ENCODE assay signal across 8 mouse cellular contexts in genomic region chr5:139128476-139129065, GRCm38 (mm10). TPM values are rescaled to one million over a fixed set of nuclear protein-coding genes. Genes with fewer than 3 reads are reported as not detected.
DNase-seq lines count a peak whose midpoint lies in the region; ATAC-seq and TF ChIP-seq lines count a peak whose summit lies in the region.

No protein-coding gene starts in this region.

- peak overlapping the region; percentile 93 for H3K4me2 ChIP-seq in heart, embryonic 11.5 days
- peak overlapping the region; percentile 82 for H3K4me2 ChIP-seq in forebrain, embryonic 15.5 days (replicated peaks)
- peak overlapping the region; percentile 60 for H3K4me2 ChIP-seq in liver, embryonic 13.5 days

- H3K4me1 ChIP-seq in heart, embryonic 11.5 days (ENCODE audit: control insufficient read depth, insufficient read depth, low read length): peaks cover 3% of the 10 kb centered on the region; the same call in 1 of the 2 replicates
- peaks cover 19% of the 10 kb centered on the region for H3K4me1 ChIP-seq in E14TG2a.4 (replicated peaks; ENCODE audit: low read depth, low read length)
- H3K4me1 ChIP-seq in forebrain, embryonic 15.5 days: peaks cover 21% of the 10 kb centered on the region
- H3K4me1 ChIP-seq in liver, embryonic 13.5 days (replicated peaks): no peaks in the 10 kb centered on the region

- H3K9me3 ChIP-seq in heart, embryonic 11.5 days (replicated peaks; ENCODE audit: control insufficient read depth, low read length): no peaks in the 10 kb centered on the region
- H3K9me3 ChIP-seq in E14TG2a.4 (ENCODE audit: low read length): peaks cover 3% of the 10 kb centered on the region; the same call in 1 of the 2 replicates
- H3K9me3 ChIP-seq in forebrain, embryonic 15.5 days: no peaks in the 10 kb centered on the region
- no peaks in the 10 kb centered on the region for H3K9me3 ChIP-seq in liver, embryonic 13.5 days (replicated peaks)

- 34% methylated on average over 12 of the region's 12 CpGs for WGBS in heart, embryonic 11.5 days (ENCODE audit: insufficient replicate concordance)
- 31% methylated on average over 12 of the region's 12 CpGs for WGBS in forebrain, embryonic 15.5 days
- WGBS in liver, embryonic 13.5 days (ENCODE audit: insufficient replicate concordance): 40% methylated on average over 12 of the region's 12 CpGs

- H3K4me3 ChIP-seq in heart, embryonic 11.5 days (ENCODE audit: low read depth, low read length): peak overlapping the region; percentile 64
- H3K4me3 ChIP-seq in E14TG2a.4 (replicated peaks; ENCODE audit: low read length): peak overlapping the region; percentile 70; the same call in 1 of the 2 replicates
- peak overlapping the region; percentile 64 for H3K4me3 ChIP-seq in forebrain, embryonic 15.5 days
- H3K4me3 ChIP-seq in liver, embryonic 13.5 days (replicated peaks): peak overlapping the region; percentile 44

- no peak for TF ChIP-seq CTCF in E14TG2a.4 (conservative IDR thresholded peaks at IDR 0.05; ENCODE audit: low read length)

- no peak overlapping the region for H3K27ac ChIP-seq in heart, embryonic 11.5 days (ENCODE audit: low read depth, low read length)
- H3K27ac ChIP-seq in forebrain, embryonic 15.5 days (replicated peaks): peak overlapping the region; percentile 75
- H3K27ac ChIP-seq in liver, embryonic 13.5 days: no peak overlapping the region

- H3K36me3 ChIP-seq in heart, embryonic 11.5 days (ENCODE audit: control insufficient read depth, insufficient read depth, low read length): no peaks in the 10 kb centered on the region
- H3K36me3 ChIP-seq in E14TG2a.4 (ENCODE audit: insufficient read depth, low read length): no peaks in the 10 kb centered on the region
- H3K36me3 ChIP-seq in forebrain, embryonic 15.5 days: peaks cover 5% of the 10 kb centered on the region; the same call in 1 of the 2 replicates
- H3K36me3 ChIP-seq in liver, embryonic 13.5 days: no peaks in the 10 kb centered on the region

- 0 out of 2 replicates have a peak overlapping the region, but pooled peaks have one; percentile 75 for H3K9ac ChIP-seq in heart, embryonic 11.5 days (ENCODE audit: low read depth, low read length)
- H3K9ac ChIP-seq in forebrain, embryonic 15.5 days (replicated peaks): peak overlapping the region; percentile 66
- H3K9ac ChIP-seq in liver, embryonic 13.5 days: no peak overlapping the region

- no peak for ATAC-seq in heart, embryonic 11.5 days (replicated peaks; ENCODE audit: insufficient number of reproducible peaks, low FRiP score, low TSS enrichment)
- no peak for ATAC-seq in forebrain, embryonic 15.5 days (replicated peaks)
- no peak for ATAC-seq in liver, embryonic 13.5 days (ENCODE audit: low read depth)
- ATAC-seq in activated CD4-positive, CD25-positive, alpha-beta regulatory T cell, adult 4 months: no peak

- H3K27me3 ChIP-seq in heart, embryonic 11.5 days (ENCODE audit: control insufficient read depth, insufficient read depth, low read length): peaks cover 15% of the 10 kb centered on the region
- H3K27me3 ChIP-seq in E14TG2a.4 (ENCODE audit: insufficient read depth, low read length): peaks cover 47% of the 10 kb centered on the region
- H3K27me3 ChIP-seq in forebrain, embryonic 15.5 days: 0 out of 2 replicates have a peak, but pooled peaks cover 4% of the 10 kb centered on the region
- H3K27me3 ChIP-seq in liver, embryonic 13.5 days: peaks cover 37% of the 10 kb centered on the region

- DNase-seq in heart, postnatal 4 days: no peak
- DNase-seq in liver, embryonic 13.5 days: no peak
- DNase-seq in layer of hippocampus, adult 9-10 months (ENCODE audit: low spot score): no peak
- no peak for DNase-seq in thymus, postnatal 25 days

RNA-seq across cellular contexts. Expression of gene Prkar1b, which starts 21.2 kb away (rescaled TPM):
- polyA plus RNA-seq in heart, embryonic 11.5 days (2014; fragmentation: Nextera tagmentation; extraction: Ambion mirVana): 5.3 and 8.4 TPM in 2 replicates
- 1 to 10 TPM; 2.3 to 2.8 TPM for total RNA-seq in heart, postnatal 4 days (2021)
- 171 and 193 TPM in 2 replicates for polyA plus RNA-seq in forebrain, embryonic 15.5 days (2015; fragmentation: Nextera tagmentation; extraction: Ambion mirVana)
- polyA plus RNA-seq in liver, embryonic 13.5 days (2015; fragmentation: Nextera tagmentation; extraction: Ambion mirVana): 2.5 and 2.6 TPM in 2 replicates
- polyA plus RNA-seq in activated CD4-positive, CD25-positive, alpha-beta regulatory T cell, adult 4 months (2017; shearing (Covaris generic)): 1 to 10 TPM; 2.6 to 5.4 TPM

RNA-seq across cellular contexts. Expression of gene Dnaaf5, which starts 21.5 kb away (rescaled TPM):
- 6.2 and 6.9 TPM in 2 replicates for polyA plus RNA-seq in heart, embryonic 11.5 days (2014; fragmentation: Nextera tagmentation; extraction: Ambion mirVana)
- 10 to 100 TPM; 19.1 to 19.5 TPM for total RNA-seq in heart, postnatal 4 days (2021)
- 3.2 and 3.9 TPM in 2 replicates for polyA plus RNA-seq in forebrain, embryonic 15.5 days (2015; fragmentation: Nextera tagmentation; extraction: Ambion mirVana)
- polyA plus RNA-seq in liver, embryonic 13.5 days (2015; fragmentation: Nextera tagmentation; extraction: Ambion mirVana): 2.4 and 3.6 TPM in 2 replicates
- 10 to 100 TPM in 1 of 2 experiments, 1 to 10 TPM in 1; 9.3 to 14.7 TPM for polyA plus RNA-seq in activated CD4-positive, CD25-positive, alpha-beta regulatory T cell, adult 4 months (2017; shearing (Covaris generic))

Comparison
In these comparisons a context has a peak if more than half of its experiments do, and no peak if none do; other contexts are left out.
1. RNA of gene Prkar1b, which starts 21.2 kb away (polyA plus RNA-seq): 171 to 193 TPM in forebrain, embryonic 15.5 days; 2.6 to 5.4 TPM in activated CD4-positive, CD25-positive, alpha-beta regulatory T cell, adult 4 months, 5.3 to 8.4 TPM in heart, embryonic 11.5 days and 2.5 to 2.6 TPM in liver, embryonic 13.5 days; every median in the first group is over 10 times any median in the second.
2. Peak in every context shown above with its lines, with median percentiles within 50 percentile points of each other: H3K4me2 ChIP-seq and H3K4me3 ChIP-seq.